Mouse (Mus musculus) cerebellum, adult 2 months (tissue): Measurements from ENCODE around the gene Serpinb9f. TPM values are rescaled to one million over a fixed set of nuclear protein-coding genes. Genes with fewer than 3 reads are reported as not detected.
"Not testable (repeated sequence)": the region's sequence is repeated elsewhere in the genome, so short reads cannot be mapped to it uniquely, and the experiment has no call there.

Source experiments
- DNase-seq, 2 experiments: peaks; one replicate each; pipeline ENCODE4 v3.0.0; 2021
- H3K27ac ChIP-seq: fragments of 200-500 bp; 2 replicates; pipeline ENCODE4 v1.5.1; 2012; ENCODE audit warnings: low read length, control low read depth, inconsistent platforms; ENCODE audit not compliant: insufficient read depth
- H3K27me3 ChIP-seq: fragments of 200-500 bp; 2 replicates; pipeline ENCODE4 v1.6.1; 2012; ENCODE audit warnings: inconsistent platforms, mild to moderate bottlenecking, low read length, moderate library complexity; ENCODE audit not compliant: control insufficient read depth, insufficient read depth
- H3K4me1 ChIP-seq: fragments of 200-500 bp; 2 replicates; pipeline ENCODE4 v1.6.1; 2011; ENCODE audit warnings: low read length; ENCODE audit not compliant: control insufficient read depth, insufficient read depth
- H3K4me3 ChIP-seq: fragments of 200-500 bp; replicated peaks from 2 replicates; pipeline ENCODE3; 2011; ENCODE audit warnings: mild to moderate bottlenecking, low read depth, low read length, control low read depth; ENCODE audit not compliant: insufficient read depth
- WGBS: fragments of 180-500 bp; shearing (Covaris S2); methylation state at CpG from one replicate; pipeline ENCODE4 v1.1.7; 2018; 5-methylcytosine and 5-hydroxymethylcytosine counted together
- polyA plus RNA-seq: library from polyadenylated mRNA; depleted of rRNA; stranded (reverse); fragments of >200 nt; gene quantifications from 2 replicates; pipeline ENCODE4 v1.2.3, GENCODE M21; 2012; rRNA removed

The Serpinb9f gene
- not detected in 2 replicates for polyA plus RNA-seq

GRCm38 (mm10) chr13:33323777-33324176, at the start of gene Serpinb9f:
Gene Serpinb9f, plus strand, starts transcription at chr13:33324077.
- H3K27me3 ChIP-seq, H3K4me3 ChIP-seq, H3K27ac ChIP-seq, H3K4me1 ChIP-seq, DNase-seq: not testable (repeated sequence)
- 84% methylated on average over 3 of the region's 3 CpGs for WGBS

GRCm38 (mm10) chr13:33308631-33309030, 15.2 kb upstream of the Serpinb9f start:
- H3K27me3 ChIP-seq, H3K4me1 ChIP-seq, H3K4me3 ChIP-seq, H3K27ac ChIP-seq, DNase-seq: not testable (repeated sequence)
- WGBS = 91% methylated on average over 4 of the region's 4 CpGs

- H3K27me3 ChIP-seq, H3K27ac ChIP-seq, DNase-seq, H3K4me3 ChIP-seq, H3K4me1 ChIP-seq: not testable (repeated sequence)
- 81% methylated on average over 1 of the region's 1 CpGs for WGBS
Observed at GRCm38 (mm10) chr13:33356666-33357065, 32.8 kb downstream of the Serpinb9f start.

Other genes with a start within 250 kb of the Serpinb9f start
- gene Serpinb1b, start 245.5 kb upstream of the Serpinb9f start, polyA plus RNA-seq = 9.1 and 10.3 TPM in 2 replicates
- 0.08 and 0.17 TPM in 2 replicates for gene Serpinb9c, start 164.3 kb upstream of the Serpinb9f start, polyA plus RNA-seq
- gene Serpinb9d, start 131.1 kb upstream of the Serpinb9f start, polyA plus RNA-seq = not detected in 2 replicates
- gene Serpinb9e, start 74.5 kb upstream of the Serpinb9f start, polyA plus RNA-seq = not detected in 2 replicates
- not detected in 2 replicates for gene Gm11397, start 71.7 kb downstream of the Serpinb9f start, polyA plus RNA-seq
- not detected in 2 replicates for gene Serpinb9g, start 160.7 kb downstream of the Serpinb9f start, polyA plus RNA-seq